In genomic region chr10:14314607-14315006, GRCm38 (mm10) we compare ENCODE assay signal across 12 mouse cellular contexts.
DNase-seq lines count a peak whose midpoint lies in the region; ATAC-seq and TF ChIP-seq lines count a peak whose summit lies in the region.
"Had no signal": no experiment of that assay in that cellular context is flagged by ENCODE, and none has a peak within 500 bp of the region (broad histone marks: within the 10 kb centered on the region; RNA-seq: fewer than 3 reads in every experiment).

No protein-coding gene starts in this region.

- TF ChIP-seq CTCF in cortical plate, adult 2 months (IDR thresholded peaks at IDR 0.05; ENCODE audit: extremely low read depth, insufficient read depth, low read length), result no peak

- 39% methylated on average over 4 of the region's 4 CpGs for WGBS in kidney, embryonic 14.5 days

- no peaks in the 10 kb centered on the region for H3K36me3 ChIP-seq in kidney, embryonic 14.5 days (ENCODE audit: control insufficient read depth, insufficient read depth, low read length)
- H3K36me3 ChIP-seq: heart, embryonic 15.5 days had no signal

- no peak overlapping the region for H3K4me2 ChIP-seq in kidney, embryonic 14.5 days (replicated peaks; ENCODE audit: low read depth, low read length)
- H3K4me2 ChIP-seq: heart, embryonic 15.5 days had no signal

- peaks cover 2% of the 10 kb centered on the region for H3K4me1 ChIP-seq in cortical plate, adult 2 months (ENCODE audit: control insufficient read depth, insufficient read depth, low read length)
- no peaks in the 10 kb centered on the region for H3K4me1 ChIP-seq in kidney, embryonic 14.5 days (ENCODE audit: control insufficient read depth, insufficient read depth, low read length)
- H3K4me1 ChIP-seq: heart, embryonic 15.5 days had no signal

- no peak overlapping the region for H3K9ac ChIP-seq in kidney, embryonic 14.5 days (ENCODE audit: low read depth, low read length)
- H3K9ac ChIP-seq: heart, embryonic 15.5 days; liver, postnatal 0 days had no signal

- H3K27ac ChIP-seq in cortical plate, adult 2 months (ENCODE audit: insufficient read depth, low read length), result peak overlapping the region; percentile 85
- no peak overlapping the region for H3K27ac ChIP-seq in kidney, embryonic 14.5 days (ENCODE audit: low read depth, low read length)
- H3K27ac ChIP-seq: heart, embryonic 15.5 days had no signal

- H3K27me3 ChIP-seq in kidney, embryonic 14.5 days (ENCODE audit: control insufficient read depth, insufficient read depth, low read length), result no peaks in the 10 kb centered on the region
- H3K27me3 ChIP-seq: heart, embryonic 15.5 days had no signal

- 0 out of 2 replicates have a peak, but pooled peaks have one; percentile 51 for TF ChIP-seq POLR2A in cortical plate, adult 2 months (IDR thresholded peaks at IDR 0.05; ENCODE audit: extremely low read depth, insufficient read depth, low read length)

- intact Hi-C loops in left cerebral cortex, postnatal 10 days (cut with DNase I), result no loop called here
- intact Hi-C loops in left cerebral cortex, postnatal 36 days (cut with DNase I), result loop anchor here (1.0 to 5.0 kb wide), 3 partner anchors 98 to 117 kb away; no protein-coding TSS in a partner anchor

- no peak for ATAC-seq in kidney, embryonic 14.5 days (ENCODE audit: low FRiP score, low TSS enrichment)
- ATAC-seq: liver, postnatal 0 days had no signal

- no peak overlapping the region for H3K4me3 ChIP-seq in cortical plate, adult 2 months (ENCODE audit: insufficient read depth, low read length)
- H3K4me3 ChIP-seq in kidney, embryonic 14.5 days (ENCODE audit: low read length), result no peak overlapping the region
- H3K4me3 ChIP-seq: heart, embryonic 15.5 days had no signal

- no peaks in the 10 kb centered on the region for H3K9me3 ChIP-seq in kidney, embryonic 14.5 days (ENCODE audit: control insufficient read depth, low read length)
- H3K9me3 ChIP-seq: heart, embryonic 15.5 days had no signal

- DNase-seq in left cerebral cortex, adult 18-20 months (ENCODE audit: low spot score in 2 of 2), result peak; percentile 54 to 71
- DNase-seq in left cerebral cortex, postnatal 10 days (ENCODE audit: extremely low spot score in 1 of 2, low spot score in 2 of 2), result no peak
- peak; percentile 58 to 66 for DNase-seq in left cerebral cortex, postnatal 36 days (ENCODE audit: low spot score in 2 of 2)
- peak; percentile 84 for DNase-seq in thymus, postnatal 0 days (ENCODE audit: low spot score)
- DNase-seq in cerebellum, adult 18-20 months, result no peak
- DNase-seq in Muller cell, postnatal 12 days (ENCODE audit: inconsistent ontology term), result no peak
- DNase-seq: gastrocnemius, postnatal 10 days; liver, postnatal 0 days; spleen, adult 18-20 months had no signal

Comparison
In these comparisons a context has a peak if more than half of its experiments do, and no peak if none do; other contexts are left out.
1. DNase-seq: peak in left cerebral cortex, adult 18-20 months (2 of 2), left cerebral cortex, postnatal 36 days (2 of 2) and thymus, postnatal 0 days (single experiment); none in left cerebral cortex, postnatal 10 days (0 of 2), cerebellum, adult 18-20 months (0 of 2) and Muller cell, postnatal 12 days (single experiment).